Mouse (Mus musculus) cortical plate, adult 2 months (tissue): ENCODE measurements at regions not wholly inside any gene's neighbourhood (a gene's known extent, or its start where the extent isn't known, plus 50 kb on each side); places are given as distances from the start of the nearest gene placed in this dataset.

ENCODE experiments used
- CTCF ChIP-seq: fragments of 200-500 bp; IDR thresholded peaks from 2 replicates; pipeline ENCODE4 v1.5.1; 2011; ENCODE audit warnings: mild to moderate bottlenecking, control low read depth, low read length; ENCODE audit not compliant: insufficient read depth; ENCODE audit errors: extremely low read depth
- POLR2A ChIP-seq: fragments of 200-500 bp; IDR thresholded peaks from 2 replicates; pipeline ENCODE4 v1.6.1; 2011; ENCODE audit warnings: mild to moderate bottlenecking, low read length, control low read depth; ENCODE audit not compliant: insufficient read depth; ENCODE audit errors: extremely low read depth

GRCm38 (mm10) chr1:52373817-52374216 lies 126.7 kb downstream of the Nab1 start:
- TF ChIP-seq CTCF (no peak), POLR2A (no peak)
